Mouse (Mus musculus): ENCODE results near the gene Cbx4. TPM values are rescaled to one million over a fixed set of nuclear protein-coding genes. Genes with fewer than 3 reads are reported as not detected.

Cbx4 gene
- polyA plus RNA-seq, 1 experiment from 2014 or later = 9.8 TPM

DNA sequence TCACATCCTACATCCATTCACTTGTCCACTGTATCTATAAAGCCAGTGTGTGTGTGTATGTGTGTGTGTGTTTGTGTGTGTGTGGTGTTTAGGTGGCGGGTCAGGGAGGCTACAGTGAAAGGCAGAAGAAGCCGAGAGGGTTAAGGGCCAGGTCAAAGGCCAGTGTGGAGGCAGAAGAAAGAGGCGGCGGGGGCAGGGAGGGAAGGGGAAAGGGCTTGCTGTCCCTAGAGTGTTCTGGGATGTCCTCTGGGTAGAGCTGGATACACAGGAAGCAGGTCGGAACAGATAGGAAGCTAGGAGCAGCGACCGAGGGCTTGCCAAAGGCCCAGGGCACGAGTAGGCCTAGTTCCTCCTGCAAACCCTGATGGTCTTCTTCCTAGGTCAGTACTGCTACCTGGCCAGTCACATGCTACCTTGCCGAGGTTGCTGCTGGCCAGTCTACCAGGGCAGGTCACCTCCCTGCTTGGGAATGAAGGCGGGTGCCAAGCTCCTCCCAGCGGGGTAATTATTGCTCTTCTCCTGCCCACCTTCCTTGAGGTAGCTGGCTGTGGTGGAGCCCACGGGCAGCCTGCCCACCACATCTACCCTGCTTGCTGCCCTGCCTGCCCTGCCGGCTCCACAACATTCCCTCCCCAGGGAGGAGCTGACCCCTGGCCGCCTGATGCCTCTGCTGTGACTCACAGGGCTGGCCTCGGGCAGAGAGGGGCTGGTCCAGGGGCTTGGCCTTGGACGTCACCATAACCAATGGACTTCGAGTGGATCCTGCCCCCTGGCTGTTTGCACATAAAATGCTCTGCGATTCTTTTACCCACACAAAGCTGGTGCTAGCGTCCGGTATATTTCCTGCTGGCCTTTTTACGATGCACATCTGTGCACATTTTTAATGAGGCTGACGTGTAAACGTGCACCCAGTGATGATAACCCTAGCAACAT is 40.2 kb upstream of the Cbx4 start:
- H3K27ac ChIP-seq = peak overlapping the region; percentile 74

DNA sequence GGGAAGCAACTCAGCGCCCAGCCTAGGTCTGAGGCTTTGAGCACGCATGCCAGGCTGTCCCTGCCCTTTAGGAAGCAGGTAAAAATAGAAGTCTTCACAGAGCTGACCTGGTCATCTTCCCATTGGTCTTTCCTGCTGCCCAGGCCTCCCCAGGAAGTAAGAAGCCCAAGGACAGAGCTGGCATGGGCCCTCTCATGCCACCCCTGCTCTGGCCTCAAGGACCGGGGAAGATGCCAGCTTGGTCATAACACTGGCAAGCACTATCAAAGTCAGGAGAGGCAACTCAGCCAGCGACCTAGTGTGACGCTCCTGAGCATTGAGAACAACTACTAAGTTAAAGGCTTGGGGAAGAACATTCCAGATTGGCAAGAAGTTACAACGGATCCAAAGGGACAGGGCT is 38.5 kb upstream of the Cbx4 start:
- WGBS = 94% methylated on average over 6 of the region's 6 CpGs
- H3K36me3 ChIP-seq = no peaks in the 10 kb centered on the region
- H3K9ac ChIP-seq (replicated peaks) = no peak overlapping the region
- ATAC-seq (ENCODE audit: insufficient number of reproducible peaks, insufficient read depth, low FRiP score, low TSS enrichment, low read depth) = no peak
- peaks cover 35% of the 10 kb centered on the region for H3K27me3 ChIP-seq
- H3K27ac ChIP-seq = no peak overlapping the region
- peaks cover 43% of the 10 kb centered on the region for H3K4me1 ChIP-seq (replicated peaks)
- H3K4me2 ChIP-seq = no peak overlapping the region
- no peak overlapping the region for H3K4me3 ChIP-seq (replicated peaks)
- no peaks in the 10 kb centered on the region for H3K9me3 ChIP-seq

More for the DNA sequence above, 40.2 kb upstream of the Cbx4 start:
- peak overlapping the region; percentile 41 for H3K4me2 ChIP-seq
- H3K9ac ChIP-seq (replicated peaks) = 0 out of 2 replicates have a peak overlapping the region, but pooled peaks have one; percentile 19
- peaks cover 41% of the 10 kb centered on the region for H3K27me3 ChIP-seq
- no peak overlapping the region for H3K4me3 ChIP-seq (replicated peaks)
- H3K4me1 ChIP-seq (replicated peaks) = peaks cover 57% of the 10 kb centered on the region
- 22% methylated on average over 23 of the region's 23 CpGs for WGBS
- no peaks in the 10 kb centered on the region for H3K9me3 ChIP-seq
- H3K36me3 ChIP-seq = no peaks in the 10 kb centered on the region
- ATAC-seq (ENCODE audit: insufficient number of reproducible peaks, insufficient read depth, low FRiP score, low TSS enrichment, low read depth) = peak; percentile 18; the same call in 1 of the 2 replicates

DNA sequence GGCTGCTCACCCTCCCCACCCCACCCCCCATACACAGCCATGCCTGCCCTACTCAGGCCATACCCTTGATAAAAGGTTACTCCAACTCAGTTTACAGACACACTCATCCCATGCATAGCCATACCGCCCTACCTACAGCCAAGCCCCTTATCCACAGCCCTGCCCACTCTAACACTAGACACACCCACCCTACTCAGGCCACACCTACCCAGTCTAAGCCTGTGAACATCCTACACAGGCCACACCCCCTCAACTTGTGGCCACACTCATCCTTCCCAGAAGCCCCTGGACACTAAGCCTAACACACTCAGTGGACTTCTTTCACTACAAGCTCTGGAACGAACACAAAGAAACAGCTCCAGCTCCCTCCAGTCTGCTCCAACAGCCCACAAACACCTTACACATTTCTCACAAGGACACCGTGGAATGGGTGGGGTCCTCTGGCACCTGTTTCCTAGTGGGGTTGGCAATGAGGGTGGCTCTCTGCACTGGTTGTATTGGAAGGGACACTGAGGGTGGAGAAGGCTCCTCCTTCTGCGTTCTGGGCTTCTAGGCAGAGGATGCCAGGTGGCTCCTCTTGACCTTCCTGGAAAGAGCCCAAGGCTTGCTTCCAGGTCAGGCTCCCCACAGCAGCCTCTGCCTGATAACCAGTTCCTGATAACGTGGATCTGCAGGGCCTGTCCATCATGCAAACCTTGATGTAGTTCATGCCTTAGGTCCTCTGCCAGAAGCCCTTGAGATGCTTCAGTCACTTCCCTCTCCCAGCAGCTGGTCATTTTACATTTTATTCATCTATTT is 37.7 kb upstream of the Cbx4 start:
- no peak overlapping the region for H3K9ac ChIP-seq (replicated peaks)
- no peak overlapping the region for H3K4me2 ChIP-seq
- H3K27ac ChIP-seq = no peak overlapping the region
- 78% methylated on average over 5 of the region's 5 CpGs for WGBS
- no peaks in the 10 kb centered on the region for H3K9me3 ChIP-seq
- H3K36me3 ChIP-seq = no peaks in the 10 kb centered on the region
- H3K4me3 ChIP-seq (replicated peaks) = no peak overlapping the region
- H3K4me1 ChIP-seq (replicated peaks) = peaks cover 42% of the 10 kb centered on the region
- peaks cover 31% of the 10 kb centered on the region for H3K27me3 ChIP-seq
- no peak for ATAC-seq (ENCODE audit: insufficient number of reproducible peaks, insufficient read depth, low FRiP score, low TSS enrichment, low read depth)

DNA sequence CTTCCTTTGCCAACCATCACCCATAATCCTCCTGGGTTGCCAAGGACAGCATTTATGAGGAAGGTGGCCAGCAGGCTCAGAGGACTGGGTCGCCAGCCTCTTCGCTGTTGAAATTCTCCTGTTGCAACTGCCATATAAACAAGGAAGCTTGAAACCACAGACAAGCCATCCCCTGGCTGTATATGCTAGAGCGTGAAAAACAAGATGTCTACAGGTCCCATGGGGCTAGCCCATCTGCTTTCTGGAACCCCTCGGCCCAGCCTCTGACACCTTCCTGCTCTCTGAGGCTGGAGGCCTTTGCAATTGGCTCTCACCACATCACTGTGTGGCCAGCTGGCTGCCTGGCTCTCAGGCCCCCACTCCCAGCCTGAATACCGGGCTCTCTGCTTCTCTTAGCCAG is 36.4 kb upstream of the Cbx4 start:
- Histone ChIP-seq H3K27me3 (peaks cover 24% of the 10 kb centered on the region), H3K36me3 (no peaks in the 10 kb centered on the region), H3K9ac (replicated peaks) (no peak overlapping the region), H3K4me1 (replicated peaks) (peaks cover 37% of the 10 kb centered on the region), H3K4me2 (no peak overlapping the region), H3K4me3 (replicated peaks) (no peak overlapping the region), H3K27ac (no peak overlapping the region), H3K9me3 (no peaks in the 10 kb centered on the region)
- whole genome bisulfite sequencing = 75% methylated on average over 5 of the region's 5 CpGs
- no peak for ATAC-seq (ENCODE audit: insufficient number of reproducible peaks, insufficient read depth, low FRiP score, low TSS enrichment, low read depth)

DNA sequence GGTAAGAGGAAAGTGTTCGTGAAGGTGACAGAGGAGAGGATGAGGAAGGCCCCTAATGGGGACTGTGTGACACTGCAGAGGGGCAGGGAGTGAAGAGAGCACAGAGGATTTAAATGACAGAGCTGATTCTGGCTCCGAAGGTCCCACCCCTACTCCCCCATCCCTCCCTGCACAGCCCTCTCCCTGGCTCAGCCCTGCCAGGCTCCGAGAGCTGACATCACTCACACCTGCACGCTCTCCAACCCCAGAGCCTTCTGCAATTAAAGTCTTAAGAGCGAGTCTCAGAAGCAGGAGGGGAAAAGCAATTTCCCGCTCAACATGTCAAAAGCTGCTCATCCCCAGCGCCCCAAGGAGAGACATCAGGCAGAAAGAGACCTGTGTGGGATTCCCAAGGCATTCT is 32.9 kb upstream of the Cbx4 start:
- Histone ChIP-seq H3K27me3 (peaks cover 26% of the 10 kb centered on the region), H3K4me2 (no peak overlapping the region), H3K36me3 (no peaks in the 10 kb centered on the region), H3K27ac (no peak overlapping the region), H3K4me1 (replicated peaks) (peaks cover 15% of the 10 kb centered on the region), H3K9ac (replicated peaks) (no peak overlapping the region), H3K9me3 (no peaks in the 10 kb centered on the region), H3K4me3 (replicated peaks) (no peak overlapping the region)
- 14% methylated on average over 7 of the region's 7 CpGs for WGBS
- no peak for ATAC-seq (ENCODE audit: insufficient number of reproducible peaks, insufficient read depth, low FRiP score, low TSS enrichment, low read depth)

DNA sequence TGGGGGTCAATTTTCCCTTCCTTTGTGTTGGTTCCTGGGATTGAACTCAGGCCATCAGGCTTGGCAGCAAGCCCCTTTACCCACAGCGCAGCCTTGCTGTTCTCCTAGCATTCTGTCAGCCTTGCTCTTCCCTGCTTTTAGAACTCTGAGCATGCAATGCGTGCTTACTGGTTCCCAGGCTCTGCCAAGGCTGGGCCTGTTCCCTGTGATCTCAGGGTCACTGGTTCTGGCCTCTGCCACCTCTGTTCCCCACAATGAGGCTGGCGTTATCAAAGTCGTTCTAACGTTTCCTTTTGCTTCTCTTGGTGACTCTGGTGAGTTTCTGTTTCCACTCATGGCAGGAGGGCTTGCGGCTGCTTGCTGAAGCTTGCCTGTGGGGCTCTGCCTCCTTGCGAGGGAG is 31.9 kb upstream of the Cbx4 start:
- 48% methylated on average over 7 of the region's 7 CpGs for WGBS
- Histone ChIP-seq H3K27ac (no peak overlapping the region), H3K9ac (replicated peaks) (no peak overlapping the region), H3K36me3 (no peaks in the 10 kb centered on the region), H3K4me1 (replicated peaks) (peaks cover 15% of the 10 kb centered on the region), H3K27me3 (peaks cover 26% of the 10 kb centered on the region), H3K4me2 (no peak overlapping the region), H3K4me3 (replicated peaks) (no peak overlapping the region), H3K9me3 (no peaks in the 10 kb centered on the region)
- ATAC-seq (ENCODE audit: insufficient number of reproducible peaks, insufficient read depth, low FRiP score, low TSS enrichment, low read depth) = no peak

DNA sequence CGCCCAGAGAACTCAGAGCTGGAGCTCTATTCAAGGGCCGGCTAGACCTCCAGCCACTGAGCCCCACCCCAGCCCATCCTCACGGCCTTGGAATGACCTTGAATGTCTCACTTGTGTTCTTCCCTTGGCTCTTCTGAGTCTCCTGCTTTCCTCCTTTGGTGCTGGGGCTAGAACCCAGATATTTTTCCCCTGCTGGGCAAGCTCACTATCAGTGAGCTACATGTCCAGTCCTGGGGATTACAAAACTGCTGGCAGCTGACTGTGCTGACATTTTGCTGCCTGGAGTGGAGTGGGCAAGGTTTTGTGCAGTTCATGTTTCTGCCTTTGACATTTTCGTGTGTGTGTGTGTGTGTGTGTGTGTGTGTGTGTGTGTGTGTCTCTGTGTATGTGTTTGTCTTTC is 31.0 kb upstream of the Cbx4 start:
- no peak overlapping the region for H3K4me2 ChIP-seq
- H3K27ac ChIP-seq = no peak overlapping the region
- peaks cover 27% of the 10 kb centered on the region for H3K27me3 ChIP-seq
- H3K4me1 ChIP-seq (replicated peaks) = peaks cover 15% of the 10 kb centered on the region
- H3K36me3 ChIP-seq = no peaks in the 10 kb centered on the region
- no peak for ATAC-seq (ENCODE audit: insufficient number of reproducible peaks, insufficient read depth, low FRiP score, low TSS enrichment, low read depth)
- H3K9me3 ChIP-seq = no peaks in the 10 kb centered on the region
- H3K4me3 ChIP-seq (replicated peaks) = no peak overlapping the region
- H3K9ac ChIP-seq (replicated peaks) = 0 out of 2 replicates have a peak overlapping the region, but pooled peaks have one; percentile 12
- 67% methylated on average over 4 of the region's 4 CpGs for WGBS

DNA sequence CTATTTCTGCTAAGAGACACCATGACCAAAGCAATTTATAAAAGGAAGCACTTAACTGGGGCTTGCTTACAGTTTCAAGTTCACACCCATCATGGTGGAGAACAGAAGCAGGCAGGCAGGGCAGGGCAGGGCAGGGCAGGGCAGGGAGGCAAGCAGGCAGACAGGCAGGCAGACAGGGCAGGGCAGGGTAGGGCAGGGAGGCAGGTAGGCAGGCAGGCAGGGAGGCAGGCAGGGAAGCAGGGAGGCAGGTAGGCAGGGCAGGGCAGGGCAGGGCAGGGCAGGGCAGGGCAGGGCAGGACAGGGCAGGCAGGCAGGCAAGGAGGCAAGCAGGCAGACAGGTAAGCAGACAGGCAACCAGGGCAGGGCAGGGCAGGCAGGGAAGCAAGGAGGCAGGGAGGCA is 26.7 kb upstream of the Cbx4 start:
- Histone ChIP-seq H3K4me3 (replicated peaks) (no peak overlapping the region), H3K9ac (replicated peaks) (no peak overlapping the region), H3K4me2 (no peak overlapping the region), H3K27ac (no peak overlapping the region), H3K27me3 (peaks cover 17% of the 10 kb centered on the region), H3K4me1 (replicated peaks) (no peaks in the 10 kb centered on the region), H3K9me3 (no peaks in the 10 kb centered on the region), H3K36me3 (no peaks in the 10 kb centered on the region)
- no peak for ATAC-seq (ENCODE audit: insufficient number of reproducible peaks, insufficient read depth, low FRiP score, low TSS enrichment, low read depth)

DNA sequence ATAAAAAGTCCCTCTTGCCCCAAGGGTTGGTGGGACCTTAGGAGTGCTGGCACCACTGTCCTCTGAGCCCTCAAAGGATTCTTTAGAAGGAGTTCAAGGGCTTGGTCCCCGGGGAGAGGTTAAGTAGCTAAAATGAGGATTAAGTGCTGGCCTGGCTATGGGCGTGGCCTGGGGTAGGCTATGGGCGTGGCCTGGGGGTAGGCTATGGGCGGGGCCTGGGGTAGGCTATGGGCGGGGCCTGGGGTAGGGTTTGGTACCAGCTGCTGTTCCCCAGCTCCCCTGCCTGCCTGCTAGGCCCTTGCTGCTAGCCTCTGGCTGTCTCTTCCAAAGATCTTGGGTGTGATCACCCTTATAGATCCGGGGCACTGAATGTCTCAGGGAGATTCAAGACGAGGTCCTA is 25.3 kb upstream of the Cbx4 start:
- Histone ChIP-seq H3K4me1 (replicated peaks) (peaks cover 7% of the 10 kb centered on the region; the same call in 1 of the 2 replicates), H3K9me3 (no peaks in the 10 kb centered on the region), H3K36me3 (no peaks in the 10 kb centered on the region), H3K4me3 (replicated peaks) (no peak overlapping the region), H3K4me2 (no peak overlapping the region), H3K9ac (replicated peaks) (no peak overlapping the region), H3K27ac (no peak overlapping the region), H3K27me3 (peaks cover 12% of the 10 kb centered on the region; the same call in 1 of the 2 replicates)
- WGBS = 18% methylated on average over 7 of the region's 7 CpGs
- ATAC-seq (ENCODE audit: insufficient number of reproducible peaks, insufficient read depth, low FRiP score, low TSS enrichment, low read depth) = no peak

DNA sequence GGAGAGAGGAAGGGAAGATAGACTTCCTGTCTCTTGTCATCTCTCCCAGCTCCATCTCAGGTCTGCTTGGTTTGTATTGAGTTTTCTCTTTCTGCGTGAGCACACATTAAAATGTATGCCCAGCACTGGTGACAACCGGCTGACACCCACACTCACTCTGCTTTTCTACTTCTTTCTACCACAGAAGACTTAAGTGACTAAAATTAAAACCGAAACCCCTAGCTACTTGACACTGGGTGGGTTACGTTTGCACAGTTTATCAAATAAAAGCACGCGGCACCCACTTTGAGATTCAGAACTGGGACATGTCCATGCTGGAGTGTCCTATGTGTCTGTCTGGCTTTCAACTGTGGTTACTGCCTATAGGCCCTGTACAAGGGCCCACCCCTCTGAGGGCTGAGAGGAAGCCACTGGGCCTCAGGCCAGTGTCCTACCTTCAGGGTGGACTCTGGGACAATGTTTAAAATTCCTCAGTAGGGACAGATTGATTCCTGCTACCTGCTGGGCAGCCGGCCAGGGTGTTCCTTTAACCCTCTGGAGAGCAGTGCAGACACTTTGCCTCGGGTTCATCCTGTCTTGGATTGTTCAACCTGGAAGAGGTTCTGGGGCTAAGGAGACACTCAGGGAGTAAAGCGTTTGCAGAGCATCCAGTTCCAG is 23.5 kb upstream of the Cbx4 start:
- ATAC-seq (ENCODE audit: insufficient number of reproducible peaks, insufficient read depth, low FRiP score, low TSS enrichment, low read depth) = no peak

More for the DNA sequence above, 23.5 kb upstream of the Cbx4 start:
- Histone ChIP-seq H3K27me3 (0 out of 2 replicates have a peak, but pooled peaks cover 3% of the 10 kb centered on the region), H3K36me3 (no peaks in the 10 kb centered on the region), H3K9ac (replicated peaks) (no peak overlapping the region), H3K4me1 (replicated peaks) (peaks cover 20% of the 10 kb centered on the region), H3K4me3 (replicated peaks) (no peak overlapping the region), H3K9me3 (no peaks in the 10 kb centered on the region), H3K4me2 (no peak overlapping the region), H3K27ac (no peak overlapping the region)
- WGBS = 77% methylated on average over 9 of the region's 9 CpGs

All from limb, embryonic 12.5 days (tissue).